21 mouse cellular contexts compared by ENCODE assay signal in genomic region chr5:108109346-108109745, GRCm38 (mm10). TPM values are rescaled to one million over a fixed set of nuclear protein-coding genes. Genes with fewer than 3 reads are reported as not detected.
DNase-seq lines count a peak whose midpoint lies in the region; ATAC-seq lines count a peak whose summit lies in the region.
"Had no signal": no experiment of that assay in that cellular context is flagged by ENCODE, and none has a peak within 500 bp of the region (broad histone marks: within the 10 kb centered on the region; RNA-seq: fewer than 3 reads in every experiment).

No protein-coding gene starts in this region.

- ATAC-seq in cerebellum, adult (ENCODE audit: insufficient number of reproducible peaks, low FRiP score, low TSS enrichment) = no peak
- ATAC-seq in megakaryocyte-erythroid progenitor cell, adult 5-6 weeks (replicated peaks; ENCODE audit: low FRiP score, low TSS enrichment, poor library complexity, severe bottlenecking) = no peak
- ATAC-seq: CD4-positive, CD25-positive, alpha-beta regulatory T cell, adult 4 months; forebrain, embryonic 13.5 days; forebrain, postnatal 0 days; hindbrain, embryonic 16.5 days; inflammation-experienced regulatory T-cells, adult 6 months had no signal

- peak; percentile 13 for DNase-seq in cerebellum, adult 11-12 months
- DNase-seq in cerebellum, adult 8-10 months = no peak
- DNase-seq in cerebellum, adult 9-11 months = peak; percentile 20
- peak; percentile 9 to 19 for DNase-seq in kidney, postnatal 36 days
- DNase-seq in kidney, postnatal 25 days = no peak
- DNase-seq in brain, adult 2 months (ENCODE audit: low read depth, low spot score) = peak; percentile 64
- DNase-seq: adrenal gland, adult 8-10 months; adrenal gland, postnatal 36 days; B cell, adult 2 months; cerebellum, postnatal 36 days; forebrain, postnatal 0 days; gastrocnemius, postnatal 36 days; heart, adult 18-20 months; heart, postnatal 10 days; heart, postnatal 4 days had no signal

RNA-seq across cellular contexts. Expression of gene Tmed5, which starts 23.1 kb away (rescaled TPM):
- 35.9 and 38.7 TPM in 2 replicates for total RNA-seq in megakaryocyte-erythroid progenitor cell, adult 5-6 weeks (2014; fragmentation: Nextera tagmentation)
- 77.0 and 81.2 TPM in 2 replicates for total RNA-seq in megakaryocyte-erythroid progenitor cell, adult 5-6 weeks (2017)

RNA-seq across cellular contexts. Expression of gene Ccdc18, which starts 23.3 kb away (rescaled TPM):
- total RNA-seq in megakaryocyte-erythroid progenitor cell, adult 5-6 weeks (2014; fragmentation: Nextera tagmentation) = 17.3 and 17.5 TPM in 2 replicates
- total RNA-seq in megakaryocyte-erythroid progenitor cell, adult 5-6 weeks (2017) = 25.7 and 35.0 TPM in 2 replicates

RNA-seq across cellular contexts. Expression of gene Mtf2, which starts 43.9 kb away (rescaled TPM):
- 43.2 and 50.0 TPM in 2 replicates for total RNA-seq in megakaryocyte-erythroid progenitor cell, adult 5-6 weeks (2014; fragmentation: Nextera tagmentation)
- 72.6 and 87.5 TPM in 2 replicates for total RNA-seq in megakaryocyte-erythroid progenitor cell, adult 5-6 weeks (2017)

Comparison
In these comparisons a context has a peak if more than half of its experiments do, and no peak if none do; other contexts are left out.
1. DNase-seq: peak in cerebellum, adult 11-12 months (single experiment), cerebellum, adult 9-11 months (single experiment), kidney, postnatal 36 days (2 of 2) and brain, adult 2 months (single experiment); none in cerebellum, adult 8-10 months (single experiment) and kidney, postnatal 25 days (0 of 2).